Mouse (Mus musculus): ENCODE results near the gene Cdkn2d. TPM values are rescaled to one million over a fixed set of nuclear protein-coding genes. Genes with fewer than 3 reads are reported as not detected.
A peak's percentile ranks its signal among the peaks of the same experiment; 100 is the strongest.

The Cdkn2d gene
- polyA plus RNA-seq (2021): 47.4 TPM

DNA sequence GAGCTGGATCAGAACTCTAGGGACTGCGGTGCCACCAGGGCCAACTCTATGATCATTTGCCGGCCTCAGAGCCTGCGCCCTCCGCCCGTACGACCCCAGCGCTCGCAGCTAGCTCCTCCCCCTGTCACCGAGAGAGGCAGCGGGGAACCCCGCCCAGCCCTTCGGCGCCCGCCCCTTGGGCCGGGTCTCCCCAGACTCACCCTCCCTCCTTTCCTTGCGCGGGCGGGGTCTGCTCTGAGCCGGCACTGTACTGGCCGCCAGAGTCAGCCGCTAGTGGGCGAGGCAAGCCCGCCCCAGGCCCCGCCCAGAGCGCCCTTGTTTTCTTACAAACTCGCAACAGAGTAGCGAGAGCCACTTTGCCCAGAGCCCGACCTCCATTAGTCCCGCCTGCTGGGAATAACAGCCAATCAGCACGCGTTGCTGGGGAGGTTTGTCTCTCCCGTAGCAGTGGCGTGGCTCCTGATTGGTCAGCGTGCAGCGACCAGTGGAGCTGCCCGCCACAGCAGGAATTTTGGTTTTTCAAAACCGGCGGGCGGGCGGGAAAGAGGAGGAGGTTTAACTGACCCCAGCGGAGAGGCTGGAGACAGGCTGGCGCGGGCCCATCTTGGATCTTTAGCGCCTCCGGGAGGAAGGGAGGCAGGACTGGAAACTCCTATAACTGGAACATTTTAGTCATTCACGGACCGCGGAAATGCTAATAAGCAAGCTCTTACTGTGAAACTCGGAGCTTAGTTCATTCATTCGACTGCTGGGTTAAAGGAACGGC is at the start of gene Cdkn2d:
TSS of gene Cdkn2d (minus strand) at position 386 of the 766 bp plus-strand sequence.
- H3K27me3 ChIP-seq: no peaks in the 10 kb centered on the region
- ATAC-seq (peak; percentile 90), DNase-seq (ENCODE audit: low read depth, low spot score) (peak; percentile 99)
- no peak for TF ChIP-seq CTCF (IDR thresholded peaks at IDR 0.05)
- CTCF ChIA-PET: interaction anchor here (0.8 to 1.6 kb wide), 4 partner anchors 20 to 122 kb away, joined by 3 to 6 read pairs (median 4); no protein-coding TSS in a partner anchor
- in situ Hi-C loops (cut with MboI; ENCODE audit: low pct_unique_long_range_greater_than_20kb): no loop called here
- POLR2A ChIA-PET: interaction anchor here (0.6 to 1.2 kb wide), 2 partner anchors 8 to 52 kb away, joined by 4 read pairs; partner anchors contain the start of gene Keap1

DNA sequence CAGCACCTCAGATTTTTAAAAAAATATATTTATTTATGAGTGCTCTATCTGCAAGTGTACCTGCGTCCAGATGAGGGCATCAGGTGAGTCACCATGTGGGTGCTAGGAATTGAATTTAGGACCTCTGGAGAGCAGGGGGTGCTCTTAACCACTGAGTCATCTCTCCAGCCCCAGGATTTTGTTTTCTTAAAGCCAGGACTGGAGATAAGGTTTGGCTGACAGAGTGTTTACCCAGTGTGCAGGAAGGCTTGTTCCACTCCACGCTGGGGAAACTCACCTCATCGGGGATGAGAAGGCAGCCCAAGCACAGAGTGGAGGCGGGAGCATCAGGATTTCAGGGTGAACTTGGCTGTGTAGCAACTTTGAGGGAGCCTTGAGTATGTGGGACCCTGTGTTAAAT is 49.2 kb upstream of the Cdkn2d start:
- ChIA-PET CTCF (no interaction called here), POLR2A (interaction anchor here (0.7 kb wide), 1 partner anchor 17 kb away, joined by 4 read pairs; no protein-coding TSS in a partner anchor)
- TF ChIP-seq CTCF (IDR thresholded peaks at IDR 0.05): no peak
- in situ Hi-C loops (cut with MboI; ENCODE audit: low pct_unique_long_range_greater_than_20kb): no loop called here
- DNase-seq (ENCODE audit: low read depth, low spot score) (no peak), ATAC-seq (no peak)
- no peaks in the 10 kb centered on the region for H3K27me3 ChIP-seq

- H3K27me3 ChIP-seq: no peaks in the 10 kb centered on the region
- in situ Hi-C loops (cut with MboI; ENCODE audit: low pct_unique_long_range_greater_than_20kb): no loop called here
- no peak for TF ChIP-seq CTCF (IDR thresholded peaks at IDR 0.05)
- POLR2A ChIA-PET: interaction anchor here (0.9 to 1.1 kb wide), 3 partner anchors 10 to 19 kb away, joined by 3 to 4 read pairs (median 3); partner anchors contain the start of gene Slc44a2
- DNase-seq (ENCODE audit: low read depth, low spot score): no peak
- peak; percentile 17 for ATAC-seq
- CTCF ChIA-PET: interaction anchor here (0.8 to 3.3 kb wide), 2 partner anchors 16 to 19 kb away, joined by 8 to 15 read pairs; partner anchors contain the start of gene Slc44a2
Measured at GRCm38 (mm10) chr9:21337652-21338051, 46.4 kb upstream of the Cdkn2d start.

- no peaks in the 10 kb centered on the region for H3K27me3 ChIP-seq
- ATAC-seq: no peak
- no peak for DNase-seq (ENCODE audit: low read depth, low spot score)
- in situ Hi-C loops (cut with MboI; ENCODE audit: low pct_unique_long_range_greater_than_20kb): no loop called here
- ChIA-PET CTCF (interaction anchor here (1.5 to 3.3 kb wide), 2 partner anchors 15 to 21 kb away, joined by 7 to 15 read pairs; partner anchors contain the start of gene Slc44a2), POLR2A (interaction anchor here (0.8 kb wide), 1 partner anchor 9 kb away, joined by 3 read pairs; no protein-coding TSS in a partner anchor)
- no peak for TF ChIP-seq CTCF (IDR thresholded peaks at IDR 0.05)
Measured at GRCm38 (mm10) chr9:21336491-21336890, 45.3 kb upstream of the Cdkn2d start.

DNA sequence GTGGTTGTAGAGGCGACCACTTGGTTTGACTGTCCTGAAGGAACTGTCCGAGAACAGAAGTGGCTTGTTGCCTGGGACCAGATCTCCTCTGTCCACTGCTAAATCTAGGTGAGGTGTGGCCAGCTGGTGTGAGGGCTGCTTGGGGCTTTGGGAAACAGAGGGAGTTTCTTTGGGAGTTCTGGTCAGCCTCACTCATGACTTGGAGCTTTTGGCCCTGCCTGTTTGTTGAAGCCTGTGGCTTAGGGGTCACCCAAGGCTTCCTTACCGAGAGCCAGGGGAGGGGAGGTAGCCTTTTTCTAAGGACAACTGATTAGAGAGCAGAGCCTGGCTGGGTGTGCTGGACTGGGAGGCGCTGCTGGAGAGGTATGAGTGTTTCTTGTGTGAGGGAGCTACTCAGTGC is 44.2 kb upstream of the Cdkn2d start:
- DNase-seq (ENCODE audit: low read depth, low spot score): no peak
- ChIA-PET POLR2A (interaction anchor here (0.6 kb wide), 2 partner anchors 10 to 30 kb away, joined by 3 to 4 read pairs; no protein-coding TSS in a partner anchor), CTCF (interaction anchor here (1.6 to 4.1 kb wide), 4 partner anchors 14 to 22 kb away, joined by 7 to 17 read pairs (median 15); partner anchors contain the start of gene Slc44a2)
- no peak for ATAC-seq
- no peaks in the 10 kb centered on the region for H3K27me3 ChIP-seq
- in situ Hi-C loops (cut with MboI; ENCODE audit: low pct_unique_long_range_greater_than_20kb): no loop called here
- no peak for TF ChIP-seq CTCF (IDR thresholded peaks at IDR 0.05)

DNA sequence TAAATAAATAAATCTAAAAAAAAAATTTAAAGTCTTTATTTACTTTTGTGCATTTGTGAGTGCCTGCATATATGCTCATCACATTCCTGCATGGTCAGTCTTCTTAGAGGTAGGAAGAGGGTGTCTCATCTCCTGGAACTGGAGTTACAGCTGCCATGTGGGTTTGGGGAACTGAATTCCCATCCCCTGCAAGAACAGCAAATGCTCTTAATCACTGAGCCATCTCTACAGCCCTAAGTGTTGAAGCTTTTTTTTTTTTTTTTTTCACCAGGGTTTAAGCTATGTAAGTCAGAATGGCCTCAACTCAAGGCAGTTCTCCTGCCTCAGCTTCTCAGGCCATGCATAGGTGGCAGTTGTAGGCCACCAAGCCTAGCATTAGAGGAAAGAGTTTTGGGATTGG is 43.5 kb upstream of the Cdkn2d start:
- in situ Hi-C loops (cut with MboI; ENCODE audit: low pct_unique_long_range_greater_than_20kb): no loop called here
- ChIA-PET POLR2A (interaction anchor here (0.6 kb wide), 1 partner anchor 31 kb away, joined by 4 read pairs; no protein-coding TSS in a partner anchor), CTCF (interaction anchor here (1.6 to 4.1 kb wide), 4 partner anchors 13 to 22 kb away, joined by 7 to 17 read pairs (median 15); partner anchors contain the start of gene Slc44a2)
- H3K27me3 ChIP-seq: no peaks in the 10 kb centered on the region
- DNase-seq (ENCODE audit: low read depth, low spot score) (no peak), ATAC-seq (no peak)
- TF ChIP-seq CTCF (IDR thresholded peaks at IDR 0.05): no peak

GRCm38 (mm10) chr9:21333523-21333922 is 42.3 kb upstream of the Cdkn2d start:
- POLR2A ChIA-PET: interaction anchor here (0.7 to 2.5 kb wide), 2 partner anchors 9 to 13 kb away, joined by 4 to 13 read pairs; partner anchors contain the start of gene Slc44a2
- CTCF ChIA-PET: interaction anchor here (2.0 to 4.1 kb wide), 2 partner anchors 20 to 24 kb away, joined by 15 to 17 read pairs; no protein-coding TSS in a partner anchor
- DNase-seq (ENCODE audit: low read depth, low spot score) (no peak), ATAC-seq (peak; percentile 14)
- no peak for TF ChIP-seq CTCF (IDR thresholded peaks at IDR 0.05)
- no peaks in the 10 kb centered on the region for H3K27me3 ChIP-seq
- in situ Hi-C loops (cut with MboI; ENCODE audit: low pct_unique_long_range_greater_than_20kb): no loop called here

GRCm38 (mm10) chr9:21332161-21333061 is 41.2 kb upstream of the Cdkn2d start:
- ATAC-seq (peak; percentile 70), DNase-seq (ENCODE audit: low read depth, low spot score) (peak; percentile 83)
- no peak for TF ChIP-seq CTCF (IDR thresholded peaks at IDR 0.05)
- POLR2A ChIA-PET: interaction anchor here (0.6 to 2.5 kb wide), 3 partner anchors 12 to 133 kb away, joined by 4 to 13 read pairs (median 4); partner anchors contain the start of gene Slc44a2
- in situ Hi-C loops (cut with MboI; ENCODE audit: low pct_unique_long_range_greater_than_20kb): no loop called here
- H3K27me3 ChIP-seq: no peaks in the 10 kb centered on the region
- CTCF ChIA-PET: interaction anchor here (0.8 to 4.1 kb wide), 3 partner anchors 19 to 25 kb away, joined by 5 to 18 read pairs (median 17); no protein-coding TSS in a partner anchor

DNA sequence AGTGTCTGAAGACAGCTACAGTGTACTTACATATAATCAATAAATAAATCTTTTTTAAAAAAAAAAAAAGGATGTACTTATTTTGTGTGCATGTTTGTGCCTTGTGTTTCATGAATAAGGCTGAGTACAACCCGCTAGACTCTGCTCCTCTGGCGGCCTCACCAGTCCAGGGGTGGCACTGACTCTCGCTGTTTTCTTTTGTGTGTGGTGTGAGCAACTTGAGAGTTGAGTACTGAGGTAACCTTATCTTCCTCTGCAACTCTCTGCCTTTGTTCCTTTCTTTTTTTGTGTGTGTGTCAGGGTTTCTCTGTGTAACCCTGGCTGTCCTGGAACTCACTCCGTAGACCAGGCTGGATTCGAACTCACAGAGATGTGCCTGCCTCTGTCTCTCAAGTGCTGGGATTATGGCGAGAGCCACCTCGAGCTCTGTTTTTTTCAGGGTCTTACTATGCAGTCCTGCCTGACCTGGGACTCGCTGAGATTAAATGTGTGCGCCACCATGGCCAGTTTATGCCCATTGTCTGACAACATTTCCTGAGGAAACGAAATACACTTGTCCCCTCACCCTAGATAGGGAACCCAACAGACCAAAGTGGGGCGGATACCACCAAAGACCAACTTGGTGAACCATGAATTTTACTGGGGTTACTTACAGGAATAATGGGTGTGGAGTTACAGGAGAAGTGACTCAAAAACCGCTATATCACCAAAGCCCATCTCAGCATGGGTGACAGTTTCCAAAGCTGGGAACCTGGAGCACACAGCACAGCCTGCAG is 40.3 kb upstream of the Cdkn2d start:
- TF ChIP-seq CTCF (IDR thresholded peaks at IDR 0.05): no peak
- no peak for ATAC-seq

More for the DNA sequence above, 40.3 kb upstream of the Cdkn2d start:
- DNase-seq (ENCODE audit: low read depth, low spot score): no peak
- ChIA-PET POLR2A (interaction anchor here (0.7 to 2.5 kb wide), 4 partner anchors 11 to 894 kb away, joined by 3 to 13 read pairs (median 4); partner anchors contain the start of gene Slc44a2), CTCF (interaction anchor here (1.2 to 4.1 kb wide), 3 partner anchors 7 to 26 kb away, joined by 3 to 18 read pairs (median 17); no protein-coding TSS in a partner anchor)
- in situ Hi-C loops (cut with MboI; ENCODE audit: low pct_unique_long_range_greater_than_20kb): no loop called here
- H3K27me3 ChIP-seq: no peaks in the 10 kb centered on the region
